Mouse (Mus musculus): ENCODE results near the gene Aff2.

DNA sequence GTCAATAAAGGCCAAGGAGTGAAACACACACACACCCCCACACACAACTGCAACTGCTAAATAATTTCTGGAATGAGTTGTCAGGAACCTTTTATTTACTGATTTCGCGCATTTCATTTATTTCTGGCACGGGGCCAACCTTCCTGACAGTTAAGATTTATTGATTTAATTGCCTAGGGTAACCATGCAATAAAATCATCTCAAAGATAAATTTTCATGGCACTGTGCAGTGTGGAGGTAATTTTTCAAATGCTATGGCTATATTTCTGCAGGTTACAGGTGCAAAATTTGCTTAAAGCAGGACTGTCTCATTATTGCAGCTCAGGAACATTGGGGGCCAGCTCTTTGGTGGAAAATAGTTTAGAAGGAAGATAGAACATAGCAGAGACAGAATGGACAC is 531.6 kb downstream of the Aff2 start:
- TF ChIP-seq CTCF (IDR thresholded peaks at IDR 0.05; ENCODE audit: borderline replicate concordance, insufficient read depth, low read length): no peak
- TF ChIP-seq POLR2A (IDR thresholded peaks at IDR 0.05; ENCODE audit: low read depth, low read length): no peak
